Mouse (Mus musculus) CH12.LX (cell line): ENCODE results near the gene Hist1h2ag. TPM values are rescaled to one million over a fixed set of nuclear protein-coding genes. Genes with fewer than 3 reads are reported as not detected.
"Not testable (repeated sequence)": the region's sequence is repeated elsewhere in the genome, so short reads cannot be mapped to it uniquely, and the experiment has no call there.

Source experiments
- DNase-seq: peaks from one replicate; pipeline ENCODE4 v3.0.0-alpha.2; 2013; ENCODE audit errors: extremely low read depth
- H3K27ac ChIP-seq: 2 replicates; pipeline ENCODE4 v1.5.1; 2012; ENCODE audit warnings: low read depth, mild to moderate bottlenecking, control low read depth, moderate library complexity; ENCODE audit not compliant: insufficient read depth
- H3K27me3 ChIP-seq: replicated peaks from 2 replicates; pipeline ENCODE3; 2012; ENCODE audit warnings: inconsistent platforms
- H3K36me3 ChIP-seq, 2 experiments: replicated peaks in 1 of 2; 2 replicates each; pipeline versions ENCODE3 to v1.6.1; 2012; ENCODE audit warnings: inconsistent platforms in 1 of 2, low read length in 1 of 2, mild to moderate bottlenecking in 1 of 2, mixed read lengths in 1 of 2, moderate library complexity in 1 of 2; ENCODE audit not compliant: control insufficient read depth in 1 of 2, insufficient read depth in 1 of 2
- H3K4me1 ChIP-seq, 2 experiments: 2 replicates each; pipeline ENCODE4 v1.6.1; 2012; ENCODE audit warnings: inconsistent platforms in 1 of 2, moderate library complexity in 1 of 2; ENCODE audit not compliant: insufficient read depth in 2 of 2, control insufficient read depth in 1 of 2
- H3K4me2 ChIP-seq: 2 replicates; pipeline ENCODE4 v1.6.1; 2012; ENCODE audit warnings: low read depth, mild to moderate bottlenecking, control low read depth; ENCODE audit not compliant: poor library complexity, insufficient read depth, severe bottlenecking
- H3K4me3 ChIP-seq, 3 experiments: fragments of 150-350 bp in 1 of 3; sonication (generic) in 1 of 3; replicated peaks in 1 of 3; 2 replicates each; pipeline versions ENCODE3 to v1.5.1; 2011 to 2012; ENCODE audit warnings: low read depth in 2 of 3, low read length in 2 of 3, mild to moderate bottlenecking in 2 of 3, moderate library complexity in 2 of 3, control low read depth in 1 of 3, improper control_type of control experiment in 1 of 3, inconsistent platforms in 1 of 3, mixed read lengths in 1 of 3; ENCODE audit not compliant: poor library complexity in 1 of 3
- H3K79me2 ChIP-seq: replicated peaks from 2 replicates; pipeline ENCODE4 v1.6.1; 2012; ENCODE audit warnings: mild to moderate bottlenecking, moderate library complexity; ENCODE audit not compliant: control insufficient read depth, poor library complexity, insufficient read depth, severe bottlenecking; ENCODE audit errors: extremely low read depth
- H3K9ac ChIP-seq: 2 replicates; pipeline ENCODE4 v1.6.1; 2012; ENCODE audit warnings: low read depth, mild to moderate bottlenecking, control low read depth, moderate library complexity; ENCODE audit not compliant: insufficient read depth
- H3K9me3 ChIP-seq: replicated peaks from 2 replicates; pipeline ENCODE3; 2012; ENCODE audit warnings: low read length, inconsistent platforms, mixed read lengths
- CHD2 ChIP-seq: IDR thresholded peaks from 2 replicates; pipeline ENCODE4 v1.6.1; 2011; ENCODE audit warnings: low read length, improper control_type of control experiment
- E2F4 ChIP-seq: IDR thresholded peaks from 2 replicates; pipeline ENCODE4 v1.6.1; 2011; ENCODE audit warnings: low read depth, low read length, improper control_type of control experiment; ENCODE audit not compliant: insufficient replicate concordance
- HCFC1 ChIP-seq: IDR thresholded peaks from 2 replicates; pipeline ENCODE4 v1.6.1; 2012; ENCODE audit warnings: low read depth, mild to moderate bottlenecking, inconsistent platforms, low read length, improper control_type of control experiment
- JUN ChIP-seq: IDR thresholded peaks from 2 replicates; pipeline ENCODE4 v1.6.1; 2011; ENCODE audit warnings: low read depth, mild to moderate bottlenecking, low read length, improper control_type of control experiment, moderate library complexity; ENCODE audit not compliant: insufficient read depth
- JUND ChIP-seq: conservative IDR thresholded peaks from 2 replicates; pipeline ENCODE4 v1.6.1; 2011; ENCODE audit warnings: low read depth, low read length, improper control_type of control experiment
- KAT2A ChIP-seq: IDR thresholded peaks from 2 replicates; pipeline ENCODE4 v1.6.1; 2012; ENCODE audit warnings: low read length, improper control_type of control experiment, inconsistent platforms; ENCODE audit not compliant: insufficient replicate concordance
- MEF2A ChIP-seq: IDR thresholded peaks from 2 replicates; pipeline ENCODE4 v1.6.1; 2014; ENCODE audit warnings: low read depth, mild to moderate bottlenecking, inconsistent platforms, low read length, improper control_type of control experiment, borderline replicate concordance
- MXI1 ChIP-seq: IDR thresholded peaks from 2 replicates; pipeline ENCODE4 v1.6.1; 2011; ENCODE audit warnings: mild to moderate bottlenecking, low read depth, low read length, improper control_type of control experiment
- MYC ChIP-seq: IDR thresholded peaks from 2 replicates; pipeline ENCODE4 v1.6.1; 2011; ENCODE audit warnings: low read depth, mild to moderate bottlenecking, improper control_type of control experiment, low read length
- NELFE ChIP-seq: IDR thresholded peaks from 2 replicates; pipeline ENCODE4 v1.6.1; 2011; ENCODE audit warnings: low read depth, low read length, improper control_type of control experiment
- NRF1 ChIP-seq: IDR thresholded peaks from 2 replicates; pipeline ENCODE4 v1.6.1; 2014; ENCODE audit warnings: low read depth, mild to moderate bottlenecking, inconsistent platforms, low read length, improper control_type of control experiment, moderate library complexity
- POLR2A ChIP-seq: IDR thresholded peaks from 2 replicates; pipeline ENCODE4 v1.6.1; 2011; ENCODE audit warnings: low read depth, mild to moderate bottlenecking, improper control_type of control experiment, low read length
- POLR2AphosphoS2 ChIP-seq: IDR thresholded peaks from 2 replicates; pipeline ENCODE4 v1.6.1; 2011; ENCODE audit warnings: low read depth, low read length, improper control_type of control experiment
- RCOR1 ChIP-seq: conservative IDR thresholded peaks from 2 replicates; pipeline ENCODE4 v1.6.1; 2012; ENCODE audit warnings: low read depth, mild to moderate bottlenecking, inconsistent platforms, low read length, improper control_type of control experiment
- SIN3A ChIP-seq: IDR thresholded peaks from 2 replicates; pipeline ENCODE4 v1.6.1; 2012; ENCODE audit warnings: low read length, improper control_type of control experiment, inconsistent platforms
- TBP ChIP-seq: conservative IDR thresholded peaks from 2 replicates; pipeline ENCODE4 v1.6.1; 2011; ENCODE audit warnings: low read depth, low read length, improper control_type of control experiment
- TCF12 ChIP-seq: IDR thresholded peaks from 2 replicates; pipeline ENCODE4 v1.6.1; 2014; ENCODE audit warnings: low read depth, mild to moderate bottlenecking, inconsistent platforms, low read length, improper control_type of control experiment
- UBTF ChIP-seq: IDR thresholded peaks from 2 replicates; pipeline ENCODE4 v1.6.1; 2012; ENCODE audit warnings: low read depth, mild to moderate bottlenecking, inconsistent platforms, low read length, improper control_type of control experiment, moderate library complexity
- dilution Hi-C: fragments of 300-500 bp; cut with MboI; formaldehyde crosslinking; loops from 2 replicates; pipeline ENCODE4 v1.14.3; 2020; ENCODE audit warnings: low sequenced_read_pairs; ENCODE audit not compliant: extremely low pct_unique_long_range_greater_than_20kb, extremely low pct_ligation_motif_present
- in situ Hi-C: fragments of 300-500 bp; cut with MboI; formaldehyde crosslinking; loops from 3 replicates; pipeline ENCODE4 v1.14.3; 2019; ENCODE audit warnings: low sequenced_read_pairs, low pct_ligation_motif_present, low pct_unique_long_range_greater_than_20kb, mixed read lengths
- polyA plus RNA-seq: library from polyadenylated mRNA; unstranded; fragments of >175 nt; gene quantifications from 2 replicates; pipeline ENCODE4 v1.2.1, GENCODE M21; 2012; ENCODE audit warnings: low read depth; ENCODE audit not compliant: insufficient read length
- total RNA-seq, 2 experiments: library from RNA; depleted of rRNA; stranded (reverse); fragments of 300-350 nt in 1 of 2; fragments of >200 nt in 1 of 2; gene quantifications; 2 replicates each; pipeline ENCODE4 v1.2.3; 2012 to 2014

Hist1h2ag gene
- 576 and 708 TPM in 2 replicates for total RNA-seq (2012; rRNA removed)
- 21.8 and 22.0 TPM in 2 replicates for total RNA-seq (2014; rRNA removed)
- polyA plus RNA-seq: 7.3 and 13.0 TPM in 2 replicates

GRCm38 (mm10) chr13:22042568-22043502 lies at the start of gene Hist1h2ag, which contains the start of gene Hist1h2bj:
Gene Hist1h2ag, minus strand, starts transcription at chr13:22042944.
Gene Hist1h2bj, plus strand, starts transcription at chr13:22043214.
- H3K4me1 ChIP-seq: peaks cover 0 to 40% of the 10 kb centered on the region in 2 experiments; a peak in 2 of 4 replicates
- H3K27me3 ChIP-seq, dilution Hi-C loops: not testable (repeated sequence)

GRCm38 (mm10) chr13:22084140-22084539 lies 41.4 kb upstream of the Hist1h2ag start, which contains the start of gene Vmn1r188:
Gene Vmn1r188, plus strand, starts transcription at chr13:22084440.
- H3K27me3 ChIP-seq, H3K79me2 ChIP-seq, H3K4me3 ChIP-seq, H3K9me3 ChIP-seq, H3K36me3 ChIP-seq, H3K27ac ChIP-seq, H3K9ac ChIP-seq, dilution Hi-C loops, H3K4me1 ChIP-seq, H3K4me2 ChIP-seq, DNase-seq: not testable (repeated sequence)
- in situ Hi-C loops: loop anchor here (25.0 kb wide), 1 partner anchor 1153 kb away; the partner anchor contains the start of genes Vmn1r222 and Vmn1r223

More at GRCm38 (mm10) chr13:22042568-22043502, at the start of gene Hist1h2ag, which contains the start of gene Hist1h2bj:
- in situ Hi-C loops: loop anchor here (10.0 to 25.0 kb wide), 2 partner anchors 1382 to 1719 kb away; partner anchors contain the start of genes Abt1, Hist1h1a, Hist1h2ab and Hist1h3a
- Histone ChIP-seq H3K4me2 (peak within 1 kb of the TSS; percentile 67), H3K4me3 (peak within 1 kb of the TSS; percentile 35 to 48 (median 44)), H3K9ac (peak within 1 kb of the TSS; percentile 76), H3K27ac (peak within 1 kb of the TSS; percentile 87)
- TF ChIP-seq TBP: peak; percentile 99
- peak; percentile 71; the same call in 1 of the 2 replicates for TF ChIP-seq POLR2A
- TF ChIP-seq HCFC1: peak; percentile 71
- TF ChIP-seq SIN3A: peak; percentile 73; the same call in 1 of the 2 replicates
- peak; percentile 100 for TF ChIP-seq E2F4
- peak; percentile 72; the same call in 1 of the 2 replicates for TF ChIP-seq RCOR1
- TF ChIP-seq KAT2A: 0 out of 2 replicates have a peak, but pooled peaks have one; percentile 10
- TF ChIP-seq TCF12: peak; percentile 89
- 0 out of 2 replicates have a peak, but pooled peaks have one; percentile 30 for TF ChIP-seq MEF2A
- peak; percentile 33 for TF ChIP-seq NELFE
- peak; percentile 23; the same call in 1 of the 2 replicates for TF ChIP-seq POLR2AphosphoS2
- TF ChIP-seq CHD2: peak; percentile 96
- peak; percentile 95 for TF ChIP-seq UBTF
- TF ChIP-seq JUN: peak; percentile 86
- peak; percentile 55 for TF ChIP-seq MYC
- 0 out of 2 replicates have a peak, but pooled peaks have one; percentile 43 for TF ChIP-seq MXI1
- TF ChIP-seq NRF1: peak; percentile 72
- TF ChIP-seq JUND: peak; percentile 98
- peak; percentile 98 for DNase-seq
- not testable (repeated sequence) for H3K9me3 ChIP-seq, H3K79me2 ChIP-seq, H3K36me3 ChIP-seq
